Mouse (Mus musculus) Patski (cell line): ENCODE data around the gene Thbs3. TPM values are rescaled to one million over a fixed set of nuclear protein-coding genes. Genes with fewer than 3 reads are reported as not detected.

ENCODE experiments used
- ATAC-seq: fragments of 100-300 bp; one replicate; pipeline ENCODE4 v1.8.0; 2021
- CTCF ChIA-PET: fragments of 350-600 bp; sonication (Branson Sonifier 250); formaldehyde crosslinking; loops from one replicate; lab custom pipeline; 2022; ENCODE audit warnings: inconsistent platforms; lab: Charles Lee
- POLR2A ChIA-PET: fragments of 350-600 bp; sonication (Branson Sonifier 250); formaldehyde crosslinking; loops from one replicate; lab custom pipeline; 2022; ENCODE audit warnings: antibody characterized with exemption, inconsistent platforms; lab: Charles Lee
- DNase-seq: peaks from one replicate; pipeline ENCODE4 v3.0.0-alpha.2; 2011; ENCODE audit warnings: low read depth, low spot score
- H3K27me3 ChIP-seq: fragments of 371-371 bp; one replicate; pipeline ENCODE4 v1.5.1; 2021
- CTCF ChIP-seq: fragments of 100-300 bp; IDR thresholded peaks from one replicate; pipeline ENCODE4 v1.5.1; 2021
- in situ Hi-C: fragments of 300-500 bp; cut with MboI; formaldehyde crosslinking; loops from 3 replicates; pipeline ENCODE4 v1.11.1; 2018; ENCODE audit warnings: low pct_unique_long_range_greater_than_20kb, mixed read lengths
- polyA plus RNA-seq: library from polyadenylated mRNA; unstranded; gene quantifications from one replicate; pipeline ENCODE4 v1.2.3, GENCODE M21; 2021

Gene Thbs3
- polyA plus RNA-seq, 1 experiment from 2014 or later = 86.6 TPM

DNA sequence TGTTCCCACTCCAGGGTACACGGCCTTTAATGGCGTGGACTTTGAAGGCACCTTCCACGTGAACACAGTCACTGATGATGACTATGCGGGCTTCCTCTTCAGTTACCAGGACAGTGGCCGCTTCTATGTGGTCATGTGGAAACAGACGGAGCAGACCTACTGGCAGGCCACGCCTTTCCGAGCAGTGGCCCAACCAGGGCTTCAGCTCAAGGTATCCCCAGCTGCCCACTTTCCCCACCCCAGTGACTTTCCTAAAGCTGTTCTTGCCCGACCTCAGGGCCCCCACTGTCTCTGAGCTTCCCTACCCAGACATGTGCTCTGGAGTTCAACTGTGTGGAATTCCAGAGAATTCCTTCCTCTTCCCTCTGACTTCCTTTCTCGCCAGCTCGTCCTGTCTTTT lies 9.8 kb downstream of the Thbs3 start:
- CTCF ChIA-PET = interaction anchor here (0.5 to 1.2 kb wide), 3 partner anchors 8 to 103 kb away, joined by 3 read pairs; no protein-coding TSS in a partner anchor
- in situ Hi-C loops = loop anchor here (25.0 kb wide), 1 partner anchor 537 kb away; the partner anchor contains the start of gene Khdc4
- ATAC-seq = no peak

DNA sequence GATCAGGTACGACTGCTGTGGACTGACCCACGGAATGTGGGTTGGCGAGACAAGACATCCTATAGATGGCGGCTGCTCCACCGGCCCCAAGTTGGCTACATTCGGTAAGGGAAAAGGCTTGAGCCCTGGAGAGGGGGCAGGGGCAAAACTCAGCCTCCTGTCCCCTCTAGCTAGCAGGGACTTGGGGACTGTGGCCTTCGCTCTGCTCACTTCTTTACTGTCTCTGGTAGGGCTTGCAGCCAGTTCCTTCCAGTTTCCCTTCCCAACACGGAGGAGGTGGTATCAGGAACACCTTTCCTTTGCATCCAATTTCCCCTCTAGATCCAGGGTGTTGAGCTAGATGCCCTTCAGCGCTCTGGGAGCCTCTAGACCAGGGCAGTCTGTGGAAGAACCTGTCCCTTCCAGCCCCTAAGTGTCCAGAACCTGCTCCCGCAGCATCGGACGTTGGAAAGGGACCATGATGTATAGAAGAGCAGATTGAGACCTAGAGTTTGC lies 10.4 kb downstream of the Thbs3 start:
- CTCF ChIA-PET = interaction anchor here (0.5 to 1.6 kb wide), 4 partner anchors 9 to 138 kb away, joined by 3 read pairs; no protein-coding TSS in a partner anchor
- ATAC-seq (no peak), DNase-seq (no peak)
- POLR2A ChIA-PET = no interaction called here
- no peak for TF ChIP-seq CTCF
- in situ Hi-C loops = no loop called here
- H3K27me3 ChIP-seq = no peaks in the 10 kb centered on the region

More for the DNA sequence above, 9.8 kb downstream of the Thbs3 start:
- DNase-seq = no peak
- TF ChIP-seq CTCF = no peak
- H3K27me3 ChIP-seq = no peaks in the 10 kb centered on the region
- POLR2A ChIA-PET = no interaction called here

DNA sequence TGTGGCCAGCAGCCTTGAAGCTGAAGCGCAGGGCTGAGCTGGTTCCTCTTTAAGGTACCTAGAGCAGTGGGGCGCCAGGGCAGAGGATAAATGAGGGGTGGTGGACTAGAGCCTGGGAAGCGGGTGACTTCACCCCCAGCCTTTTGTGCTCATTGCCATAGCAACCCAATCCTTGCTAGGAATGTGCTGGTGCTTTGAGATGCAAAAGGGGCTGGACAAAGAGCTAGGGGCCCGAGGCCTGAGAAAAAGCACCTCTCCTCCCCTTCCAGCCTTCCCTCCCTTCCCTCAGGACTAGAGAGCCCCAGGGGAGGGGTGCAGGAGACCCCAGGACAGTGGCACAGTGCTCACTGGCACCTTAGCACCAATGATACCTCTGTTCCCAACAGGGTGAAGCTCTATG lies 10.9 kb downstream of the Thbs3 start:
- CTCF ChIA-PET = interaction anchor here (1.3 to 1.6 kb wide), 3 partner anchors 10 to 139 kb away, joined by 3 to 6 read pairs (median 3); partner anchors contain the start of gene Thbs3
- DNase-seq (no peak), ATAC-seq (no peak)
- POLR2A ChIA-PET = no interaction called here
- TF ChIP-seq CTCF = no peak
- no peaks in the 10 kb centered on the region for H3K27me3 ChIP-seq
- in situ Hi-C loops = no loop called here

DNA sequence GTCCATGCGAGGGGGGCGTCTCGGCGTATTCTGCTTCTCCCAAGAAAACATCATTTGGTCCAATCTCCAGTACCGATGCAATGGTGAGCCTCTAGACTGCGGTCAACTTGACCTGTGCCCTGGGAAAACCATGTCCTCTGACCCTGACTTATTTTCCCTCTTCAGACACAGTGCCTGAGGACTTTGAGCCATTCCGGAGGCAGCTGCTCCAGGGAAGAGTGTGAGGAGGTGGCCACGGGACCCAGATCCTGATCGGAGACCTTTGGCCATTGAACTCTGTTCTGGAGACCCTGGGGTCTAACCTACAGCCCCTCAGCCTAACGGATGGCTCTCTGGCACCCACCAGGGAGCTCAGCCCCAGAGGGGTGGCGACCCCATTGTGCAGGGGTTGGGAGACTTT lies 11.4 kb downstream of the Thbs3 start:
- TF ChIP-seq CTCF = no peak
- ATAC-seq (no peak), DNase-seq (no peak)
- ChIA-PET CTCF (interaction anchor here (1.3 to 1.6 kb wide), 3 partner anchors 11 to 139 kb away, joined by 3 to 6 read pairs (median 3); partner anchors contain the start of gene Thbs3), POLR2A (no interaction called here)
- in situ Hi-C loops = no loop called here
- H3K27me3 ChIP-seq = no peaks in the 10 kb centered on the region

DNA sequence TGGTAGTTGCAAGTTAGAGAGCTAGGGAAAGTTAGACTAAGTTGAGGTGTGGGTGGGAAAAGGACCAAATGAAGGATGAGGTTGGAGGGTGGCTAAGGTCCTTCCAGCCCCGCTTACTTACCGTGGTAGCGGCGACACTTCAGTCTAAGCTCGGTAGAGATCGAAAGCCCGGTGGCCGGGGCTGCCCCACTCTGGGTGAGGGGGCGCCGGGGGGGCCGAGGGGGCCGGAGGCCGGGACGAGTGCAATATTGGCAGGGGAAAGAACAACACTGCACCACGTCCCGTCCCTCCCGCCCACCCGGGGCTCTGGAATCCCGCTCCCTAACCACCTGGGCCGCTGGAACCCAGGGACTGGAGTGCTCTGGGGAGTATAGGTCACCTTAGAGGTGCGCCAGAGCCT lies 11.9 kb downstream of the Thbs3 start, which contains the start of gene Mtx1:
Mtx1 (minus strand) TSS at position 189 of the 400 bp plus-strand sequence.
- H3K27me3 ChIP-seq = no peaks in the 10 kb centered on the region
- in situ Hi-C loops = no loop called here
- DNase-seq (no peak), ATAC-seq (no peak)
- CTCF ChIA-PET = interaction anchor here (1.3 to 1.5 kb wide), 3 partner anchors 11 to 126 kb away, joined by 3 to 6 read pairs (median 4); partner anchors contain the start of genes Fdps, Gm43738 and Thbs3
- POLR2A ChIA-PET = no interaction called here
- no peak for TF ChIP-seq CTCF

DNA sequence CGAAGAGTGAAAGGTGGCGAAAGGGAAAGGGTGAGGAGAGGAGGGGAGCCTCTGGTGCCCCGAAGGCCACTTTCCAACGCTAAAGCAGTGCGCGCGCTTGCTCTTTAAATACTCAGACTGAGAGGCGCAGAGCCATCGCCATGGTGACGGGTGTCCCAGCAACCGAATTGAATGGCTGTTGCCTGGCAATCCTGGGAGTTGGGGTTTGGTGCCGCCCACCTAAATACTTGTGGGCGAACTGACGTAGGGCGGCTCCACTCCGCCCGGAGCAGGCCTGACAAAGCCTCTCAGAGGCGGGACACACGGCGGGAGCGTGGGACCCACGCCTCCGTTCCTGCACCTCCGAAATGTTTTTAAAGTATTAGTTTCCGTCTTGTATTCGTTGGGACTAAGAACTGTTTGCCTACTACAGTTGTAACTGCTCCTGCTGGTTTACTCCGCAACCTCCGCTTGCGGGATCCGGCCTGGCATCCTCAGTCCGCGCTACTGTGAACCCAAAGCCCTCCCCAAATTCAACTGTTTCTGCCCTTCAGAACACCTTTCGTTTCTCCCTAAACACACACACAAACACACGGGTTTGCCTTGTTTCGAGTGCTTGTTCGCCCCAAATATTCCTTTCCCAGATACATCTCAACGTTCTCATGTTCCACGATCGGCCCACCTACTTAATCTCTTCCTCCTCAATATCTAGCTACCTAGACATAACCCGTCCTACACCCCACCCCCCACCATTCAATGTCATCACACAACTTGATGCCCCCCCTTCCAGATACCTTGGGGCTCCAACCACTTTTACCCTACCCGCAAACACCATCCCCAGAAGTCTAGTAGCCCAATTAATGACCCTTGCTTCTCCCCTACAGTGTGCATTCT lies 12.6 kb downstream of the Thbs3 start:
- ChIA-PET CTCF (interaction anchor here (1.3 to 1.5 kb wide), 3 partner anchors 12 to 126 kb away, joined by 3 to 6 read pairs (median 4); partner anchors contain the start of genes Fdps, Gm43738 and Thbs3), POLR2A (no interaction called here)
- peak; percentile 55 for ATAC-seq
- in situ Hi-C loops = no loop called here
- no peak for TF ChIP-seq CTCF
- peak; percentile 88 for DNase-seq
- no peaks in the 10 kb centered on the region for H3K27me3 ChIP-seq

DNA sequence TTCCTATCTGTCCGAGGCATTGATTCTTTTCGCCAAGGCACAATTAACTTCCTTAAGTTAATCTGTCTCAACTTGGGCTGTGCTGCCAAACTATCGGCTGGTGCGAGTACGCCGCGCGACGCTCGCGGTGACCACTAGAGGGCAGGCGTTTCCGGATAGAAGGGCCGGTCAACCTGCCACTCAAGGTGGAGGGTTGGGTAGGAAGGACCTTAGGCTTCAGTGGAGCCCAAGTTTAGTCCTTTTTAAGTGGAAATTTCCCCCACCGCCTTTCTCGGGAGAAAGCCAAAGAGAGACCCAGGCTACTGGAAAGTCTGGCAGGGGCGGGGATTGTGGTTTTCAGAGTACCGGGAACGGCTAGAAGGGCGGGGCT lies 13.2 kb downstream of the Thbs3 start:
- peak; percentile 74 for ATAC-seq
- in situ Hi-C loops = no loop called here
- DNase-seq = no peak
- no peak for TF ChIP-seq CTCF
- CTCF ChIA-PET = interaction anchor here (1.5 kb wide), 1 partner anchor 127 kb away, joined by 4 read pairs; the partner anchor contains the start of genes Fdps and Gm43738
- H3K27me3 ChIP-seq = no peaks in the 10 kb centered on the region
- POLR2A ChIA-PET = no interaction called here

DNA sequence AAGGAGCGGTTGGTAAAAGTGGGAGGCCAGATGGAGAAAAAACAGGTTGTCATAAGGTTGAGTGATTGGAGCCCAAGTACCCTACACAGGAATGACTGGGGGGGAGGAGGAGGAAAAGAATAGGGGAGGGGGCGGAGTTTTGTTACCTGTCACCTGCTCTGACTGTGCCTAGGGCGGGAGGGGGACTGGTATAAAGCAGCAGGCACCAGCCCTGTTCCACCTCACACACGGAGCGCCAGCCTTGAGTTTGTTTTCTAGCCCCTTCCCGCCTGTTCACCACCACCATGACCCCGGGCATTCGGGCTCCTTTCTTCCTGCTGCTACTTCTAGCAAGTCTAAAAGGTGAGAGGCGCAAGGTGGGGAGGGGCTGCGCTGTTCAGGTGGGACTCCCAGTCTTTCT lies 13.9 kb downstream of the Thbs3 start, which contains the start of gene Muc1:
Muc1 (plus strand) TSS at position 222 of the 400 bp plus-strand sequence.
- ChIA-PET POLR2A (interaction anchor here (2.4 kb wide), 1 partner anchor 16 kb away, joined by 13 read pairs; no protein-coding TSS in a partner anchor), CTCF (interaction anchor here (4.7 kb wide), 1 partner anchor 15 kb away, joined by 51 read pairs; the partner anchor contains the start of genes Krtcap2 and Trim46)
- in situ Hi-C loops = no loop called here
- no peak for DNase-seq
- TF ChIP-seq CTCF = no peak
- no peaks in the 10 kb centered on the region for H3K27me3 ChIP-seq
- no peak for ATAC-seq

DNA sequence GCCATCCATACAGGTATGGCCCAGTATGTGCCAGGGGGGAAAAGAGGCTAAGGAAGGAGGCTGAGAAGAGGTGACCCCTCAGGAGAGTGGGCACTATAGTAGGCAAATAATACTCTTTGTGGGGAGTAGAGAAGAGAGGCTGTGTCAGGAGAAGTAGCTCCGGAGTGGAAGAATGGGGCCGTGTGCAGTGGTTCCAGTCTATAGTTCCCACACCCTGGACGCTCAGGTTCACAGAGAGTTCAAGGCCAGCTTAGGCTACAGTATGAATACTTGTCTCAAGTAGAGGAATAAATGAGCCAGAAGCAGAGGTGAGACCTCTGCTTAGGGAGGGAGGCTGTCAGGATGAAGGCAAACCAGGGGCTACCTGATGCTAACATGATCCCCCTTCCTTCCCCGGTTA lies 14.3 kb downstream of the Thbs3 start:
- CTCF ChIA-PET = interaction anchor here (1.0 to 4.7 kb wide), 2 partner anchors 14 to 79 kb away, joined by 4 to 51 read pairs; partner anchors contain the start of genes Krtcap2 and Trim46
- POLR2A ChIA-PET = interaction anchor here (1.0 to 2.4 kb wide), 2 partner anchors 15 to 18 kb away, joined by 3 to 13 read pairs; no protein-coding TSS in a partner anchor
- H3K27me3 ChIP-seq = no peaks in the 10 kb centered on the region
- DNase-seq (no peak), ATAC-seq (no peak)
- TF ChIP-seq CTCF = no peak
- in situ Hi-C loops = no loop called here

DNA sequence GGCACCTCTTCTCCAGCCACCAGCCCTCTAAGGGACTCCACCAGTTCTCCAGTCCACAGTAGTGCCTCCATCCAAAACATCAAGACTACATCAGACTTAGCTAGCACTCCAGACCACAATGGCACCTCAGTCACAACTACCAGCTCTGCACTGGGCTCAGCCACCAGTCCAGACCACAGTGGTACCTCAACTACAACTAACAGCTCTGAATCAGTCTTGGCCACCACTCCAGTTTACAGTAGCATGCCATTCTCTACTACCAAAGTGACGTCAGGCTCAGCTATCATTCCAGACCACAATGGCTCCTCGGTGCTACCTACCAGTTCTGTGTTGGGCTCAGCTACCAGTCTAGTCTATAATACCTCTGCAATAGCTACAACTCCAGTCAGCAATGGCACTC lies 15.6 kb downstream of the Thbs3 start:
- in situ Hi-C loops = no loop called here
- CTCF ChIA-PET = interaction anchor here (1.2 to 4.7 kb wide), 6 partner anchors 9 to 143 kb away, joined by 3 to 51 read pairs (median 4); partner anchors contain the start of genes Krtcap2 and Trim46
- no peak for ATAC-seq
- POLR2A ChIA-PET = interaction anchor here (0.6 to 2.4 kb wide), 2 partner anchors 14 to 112 kb away, joined by 5 to 13 read pairs; no protein-coding TSS in a partner anchor
- no peak for TF ChIP-seq CTCF
- H3K27me3 ChIP-seq = no peaks in the 10 kb centered on the region
- DNase-seq = no peak
